Mouse (Mus musculus) hindbrain, embryonic 14.5 days (tissue): ENCODE data around the gene Adamts9. TPM values are rescaled to one million over a fixed set of nuclear protein-coding genes. Genes with fewer than 3 reads are reported as not detected.

Experiments
- ATAC-seq: fragments of 200-750 bp; cut with Nextera tagmentation; 2 replicates; pipeline ENCODE4 v1.8.0; 2017; ENCODE audit warnings: moderate number of reproducible peaks, mild to moderate bottlenecking, moderate TSS enrichment, moderate library complexity; ENCODE audit not compliant: low FRiP score
- DNase-seq: peaks from one replicate; pipeline ENCODE4 v3.0.0-alpha.2; 2015; ENCODE audit warnings: low spot score
- H3K27ac ChIP-seq: fragments of 300-500 bp; sonication (generic); 2 replicates; pipeline ENCODE4 v1.5.1; 2014; ENCODE audit warnings: mild to moderate bottlenecking, moderate library complexity
- H3K27me3 ChIP-seq: fragments of 300-500 bp; sonication (generic); 2 replicates; pipeline ENCODE4 v1.6.1; 2014; ENCODE audit warnings: mild to moderate bottlenecking, low read length, mixed read lengths; ENCODE audit not compliant: control insufficient read depth, insufficient read depth
- H3K36me3 ChIP-seq: fragments of 300-500 bp; sonication (generic); replicated peaks from 2 replicates; pipeline ENCODE4 v1.6.1; 2014; ENCODE audit not compliant: control insufficient read depth, insufficient read depth
- H3K4me1 ChIP-seq: fragments of 300-500 bp; sonication (generic); replicated peaks from 2 replicates; pipeline ENCODE4 v1.6.1; 2014; ENCODE audit warnings: antibody characterized with exemption, low read length, mixed read lengths; ENCODE audit not compliant: control insufficient read depth, insufficient read depth
- H3K4me2 ChIP-seq: fragments of 300-500 bp; sonication (generic); replicated peaks from 2 replicates; pipeline ENCODE4 v1.6.1; 2014; ENCODE audit warnings: mild to moderate bottlenecking, moderate library complexity
- H3K4me3 ChIP-seq: fragments of 300-500 bp; sonication (generic); replicated peaks from 2 replicates; pipeline ENCODE4 v1.5.1; 2014; ENCODE audit warnings: mild to moderate bottlenecking, low read length
- H3K9ac ChIP-seq: fragments of 300-500 bp; sonication (generic); 2 replicates; pipeline ENCODE4 v1.6.1; 2014
- H3K9me3 ChIP-seq: fragments of 300-500 bp; sonication (generic); 2 replicates; pipeline ENCODE4 v1.6.1; 2016; ENCODE audit warnings: low read length; ENCODE audit not compliant: control insufficient read depth
- WGBS: fragments of 180-500 bp; shearing (Covaris S2); extraction: QIAGEN DNeasy Blood & Tissue Kit; methylation state at CpG from one replicate; pipeline ENCODE4 v1.1.7; 2014; 5-methylcytosine and 5-hydroxymethylcytosine counted together
- polyA plus RNA-seq: library from polyadenylated mRNA; unstranded; fragments of >200 nt; fragmentation: Nextera tagmentation; extraction: Ambion mirVana; gene quantifications from 2 replicates; pipeline ENCODE4 v1.2.1, GENCODE M21; 2014

Adamts9 gene
- polyA plus RNA-seq = 1.4 and 2.1 TPM in 2 replicates

- peaks cover 66% of the 10 kb centered on the region for H3K27me3 ChIP-seq
- DNase-seq = peak; percentile 41
These were observed at the start of gene Adamts9 for GRCm38 (mm10) chr6:92943057-92943781. Gene Adamts9, minus strand, starts transcription at chr6:92943492.

GRCm38 (mm10) chr6:92991616-92992015 is 48.3 kb upstream of the Adamts9 start:
- Histone ChIP-seq H3K4me3 (no peak overlapping the region), H3K36me3 (no peaks in the 10 kb centered on the region), H3K9ac (no peak overlapping the region), H3K4me1 (no peaks in the 10 kb centered on the region), H3K27ac (no peak overlapping the region), H3K4me2 (no peak overlapping the region), H3K27me3 (no peaks in the 10 kb centered on the region), H3K9me3 (no peaks in the 10 kb centered on the region)
- DNase-seq (no peak), ATAC-seq (no peak)
- 37% methylated on average over 1 of the region's 1 CpGs for WGBS

More at GRCm38 (mm10) chr6:92943057-92943781, at the start of gene Adamts9:
- Histone ChIP-seq H3K4me1 (peaks cover 31% of the 10 kb centered on the region), H3K4me3 (peak within 1 kb of the TSS; percentile 43), H3K36me3 (no peaks in the 10 kb centered on the region), H3K9me3 (peaks cover 8% of the 10 kb centered on the region; the same call in 1 of the 2 replicates), H3K27ac (no peak within 1 kb of the TSS), H3K9ac (peak within 1 kb of the TSS; percentile 56), H3K4me2 (peak within 1 kb of the TSS; percentile 95)
- WGBS = 0% methylated on average over 64 of the region's 68 CpGs
- peak; percentile 80 for ATAC-seq

GRCm38 (mm10) chr6:92988620-92988998 is 45.3 kb upstream of the Adamts9 start:
- ATAC-seq (no peak), DNase-seq (no peak)
- H3K4me1 ChIP-seq = no peaks in the 10 kb centered on the region
- H3K4me3 ChIP-seq = no peak overlapping the region
- H3K27me3 ChIP-seq = no peaks in the 10 kb centered on the region
- H3K9me3 ChIP-seq = no peaks in the 10 kb centered on the region
- no peaks in the 10 kb centered on the region for H3K36me3 ChIP-seq
- no peak overlapping the region for H3K4me2 ChIP-seq
- H3K27ac ChIP-seq = no peak overlapping the region
- 89% methylated on average over 10 of the region's 10 CpGs for WGBS
- H3K9ac ChIP-seq = no peak overlapping the region

GRCm38 (mm10) chr6:92987846-92988619 is 44.7 kb upstream of the Adamts9 start:
- Histone ChIP-seq H3K36me3 (no peaks in the 10 kb centered on the region), H3K4me3 (no peak overlapping the region), H3K4me2 (no peak overlapping the region), H3K27ac (no peak overlapping the region), H3K9ac (no peak overlapping the region), H3K4me1 (no peaks in the 10 kb centered on the region), H3K27me3 (no peaks in the 10 kb centered on the region), H3K9me3 (no peaks in the 10 kb centered on the region)
- 81% methylated on average over 14 of the region's 14 CpGs for WGBS
- DNase-seq = no peak
- ATAC-seq = no peak

- H3K9ac ChIP-seq = no peak overlapping the region
- no peaks in the 10 kb centered on the region for H3K9me3 ChIP-seq
- no peak overlapping the region for H3K4me3 ChIP-seq
- ATAC-seq (no peak), DNase-seq (no peak)
- H3K36me3 ChIP-seq = no peaks in the 10 kb centered on the region
- 89% methylated on average over 9 of the region's 9 CpGs for WGBS
- no peaks in the 10 kb centered on the region for H3K27me3 ChIP-seq
- no peaks in the 10 kb centered on the region for H3K4me1 ChIP-seq
- H3K4me2 ChIP-seq = no peak overlapping the region
- no peak overlapping the region for H3K27ac ChIP-seq
These were observed 44.1 kb upstream of the Adamts9 start for GRCm38 (mm10) chr6:92987366-92987765.

GRCm38 (mm10) chr6:92983421-92983820 is 40.1 kb upstream of the Adamts9 start:
- no peak overlapping the region for H3K27ac ChIP-seq
- no peaks in the 10 kb centered on the region for H3K36me3 ChIP-seq
- WGBS = 76% methylated on average over 7 of the region's 7 CpGs
- H3K9ac ChIP-seq = no peak overlapping the region
- no peak overlapping the region for H3K4me3 ChIP-seq
- H3K4me1 ChIP-seq = no peaks in the 10 kb centered on the region
- ATAC-seq (no peak), DNase-seq (no peak)
- H3K4me2 ChIP-seq = no peak overlapping the region
- H3K27me3 ChIP-seq = no peaks in the 10 kb centered on the region
- no peaks in the 10 kb centered on the region for H3K9me3 ChIP-seq

- WGBS = 86% methylated on average over 7 of the region's 7 CpGs
- Histone ChIP-seq H3K36me3 (no peaks in the 10 kb centered on the region), H3K4me1 (no peaks in the 10 kb centered on the region), H3K9me3 (no peaks in the 10 kb centered on the region), H3K9ac (no peak overlapping the region), H3K27ac (no peak overlapping the region), H3K27me3 (no peaks in the 10 kb centered on the region), H3K4me2 (no peak overlapping the region), H3K4me3 (no peak overlapping the region)
- DNase-seq (no peak), ATAC-seq (no peak)
These were observed 38.3 kb upstream of the Adamts9 start for GRCm38 (mm10) chr6:92981451-92982186.

- Histone ChIP-seq H3K36me3 (no peaks in the 10 kb centered on the region), H3K27me3 (no peaks in the 10 kb centered on the region), H3K4me1 (no peaks in the 10 kb centered on the region), H3K27ac (no peak overlapping the region), H3K9ac (no peak overlapping the region), H3K4me3 (no peak overlapping the region), H3K9me3 (no peaks in the 10 kb centered on the region), H3K4me2 (no peak overlapping the region)
- whole genome bisulfite sequencing = 92% methylated on average over 3 of the region's 3 CpGs
- DNase-seq (no peak), ATAC-seq (no peak)
These were observed 30.0 kb upstream of the Adamts9 start for GRCm38 (mm10) chr6:92973340-92973739.

- no peak overlapping the region for H3K4me3 ChIP-seq
- 64% methylated on average over 3 of the region's 3 CpGs for WGBS
- H3K4me2 ChIP-seq = no peak overlapping the region
- DNase-seq (no peak), ATAC-seq (no peak; the same call in 1 of the 2 replicates)
- no peak overlapping the region for H3K9ac ChIP-seq
- peaks cover 6% of the 10 kb centered on the region; the same call in 1 of the 2 replicates for H3K9me3 ChIP-seq
- no peaks in the 10 kb centered on the region for H3K36me3 ChIP-seq
- H3K27ac ChIP-seq = no peak overlapping the region
- H3K4me1 ChIP-seq = no peaks in the 10 kb centered on the region
- no peaks in the 10 kb centered on the region for H3K27me3 ChIP-seq
These were observed 25.4 kb upstream of the Adamts9 start for GRCm38 (mm10) chr6:92968718-92969117.
